Comparison of ENCODE assay signal across 1 mouse cellular context in the genomic region with DNA sequence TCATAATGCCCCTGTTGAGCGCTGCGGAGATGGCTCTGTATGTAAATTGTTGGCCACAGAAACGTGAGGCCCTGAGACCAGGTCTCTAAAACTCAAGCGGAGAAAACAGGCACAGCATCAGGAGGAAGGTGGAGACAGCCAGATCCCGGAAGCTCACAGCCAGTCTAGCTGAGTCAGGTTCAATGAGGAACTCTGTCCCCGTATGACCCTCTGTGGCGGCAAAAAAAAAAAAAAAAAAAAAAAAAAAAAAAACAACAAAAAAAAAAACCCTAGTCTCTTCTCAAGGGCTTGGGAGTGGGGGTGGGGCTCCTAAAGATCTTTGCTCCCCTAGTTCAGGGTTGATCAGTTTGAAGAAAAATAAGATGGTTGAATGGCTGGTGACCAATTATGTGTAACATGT.
TF ChIP-seq lines count a peak whose summit lies in the region.

No protein-coding gene starts in this region.

TF ChIP-seq in MEL, 35 proteins besides CTCF, POLR2A, EP300 and RAD21 (continued from another document):
- TF ChIP-seq MAFK (IDR thresholded peaks at IDR 0.05; ENCODE audit: borderline replicate concordance, low read depth, low read length) (peak; percentile 90), ZC3H11A (IDR thresholded peaks at IDR 0.05; ENCODE audit: low read depth, low read length) (no peak), TCF12 (IDR thresholded peaks at IDR 0.05; ENCODE audit: low read depth, low read length) (peak; percentile 49; the same call in 1 of the 2 replicates), POLR2AphosphoS5 (IDR thresholded peaks at IDR 0.05; ENCODE audit: borderline replicate concordance, low read depth, low read length) (no peak), HCFC1 (IDR thresholded peaks at IDR 0.05; ENCODE audit: low read depth, low read length) (peak; percentile 70), POLR2AphosphoS2 (IDR thresholded peaks at IDR 0.05; ENCODE audit: low read length) (no peak; the same call in 1 of the 2 replicates), MEF2A (IDR thresholded peaks at IDR 0.05; ENCODE audit: extremely low read depth, insufficient replicate concordance, low read depth, low read length, poor library complexity, severe bottlenecking) (no peak), JUND (IDR thresholded peaks at IDR 0.05; ENCODE audit: low read depth, low read length) (no peak), USF1 (IDR thresholded peaks at IDR 0.05; ENCODE audit: low read depth, low read length) (peak; percentile 63), GATA1 (IDR thresholded peaks at IDR 0.05; ENCODE audit: low read depth, low read length) (no peak), CHD2 (IDR thresholded peaks at IDR 0.05; ENCODE audit: low read length) (peak; percentile 71), RCOR1 (IDR thresholded peaks at IDR 0.05; ENCODE audit: low read depth, low read length) (0 out of 2 replicates have a peak, but pooled peaks have one; percentile 54), ZMIZ1 (IDR thresholded peaks at IDR 0.05; ENCODE audit: low read depth, low read length) (peak; percentile 35; the same call in 1 of the 2 replicates), CHD1 (IDR thresholded peaks at IDR 0.05; ENCODE audit: low read depth, low read length) (0 out of 2 replicates have a peak, but pooled peaks have one; percentile 42), ZKSCAN1 (IDR thresholded peaks at IDR 0.05; ENCODE audit: low read depth, low read length) (no peak), MAZ (IDR thresholded peaks at IDR 0.05; ENCODE audit: low read depth, low read length) (no peak), MAX (IDR thresholded peaks at IDR 0.05; ENCODE audit: low read length) (peak; percentile 19; the same call in 1 of the 2 replicates), E2F4 (IDR thresholded peaks at IDR 0.05; ENCODE audit: borderline replicate concordance, low read depth, low read length) (peak; percentile 96), MYB (IDR thresholded peaks at IDR 0.05; ENCODE audit: low read depth, low read length) (no peak), NRF1 (IDR thresholded peaks at IDR 0.05; ENCODE audit: insufficient read depth, low read depth, low read length, poor library complexity, severe bottlenecking) (no peak), NELFE (IDR thresholded peaks at IDR 0.05; ENCODE audit: low read depth, low read length) (peak; percentile 48), USF2 (IDR thresholded peaks at IDR 0.05; ENCODE audit: borderline replicate concordance in 1 of 2, insufficient read depth in 1 of 2, low read depth in 1 of 2, low read length in 2 of 2) (no peak), SIN3A (IDR thresholded peaks at IDR 0.05; ENCODE audit: low read length) (no peak; the same call in none of the 2 replicates), MXI1 (IDR thresholded peaks at IDR 0.05; ENCODE audit: low read depth, low read length) (no peak), ELF1 (IDR thresholded peaks at IDR 0.05; ENCODE audit: low read depth, low read length) (peak; percentile 88), KAT2A (conservative IDR thresholded peaks at IDR 0.05; ENCODE audit: low read depth, low read length) (no peak), TAL1 (IDR thresholded peaks at IDR 0.05; ENCODE audit: low read length) (no peak), UBTF (IDR thresholded peaks at IDR 0.05; ENCODE audit: borderline replicate concordance, insufficient read depth, low read depth, low read length) (no peak), MYC (IDR thresholded peaks at IDR 0.05; ENCODE audit: low read depth, low read length) (peak; percentile 34; the same call in 1 of the 2 replicates)
